Mouse (Mus musculus) megakaryocyte, adult 5-6 weeks (primary cell): ENCODE data around the gene Ahcyl2. TPM values are rescaled to one million over a fixed set of nuclear protein-coding genes. Genes with fewer than 3 reads are reported as not detected.

Source experiments
- ATAC-seq: 2 replicates; pipeline ENCODE4 v1.8.0; 2016; ENCODE audit warnings: mild to moderate bottlenecking, inconsistent platforms; ENCODE audit not compliant: poor library complexity, severe bottlenecking
- total RNA-seq, 2 experiments: library from RNA; stranded (forward) in 1 of 2; stranded (reverse) in 1 of 2; fragments of 153-499, 151-499 nt in 1 of 2; fragments of 221-1000, 200-1000 nt in 1 of 2; gene quantifications; 2 replicates each; pipeline versions ENCODE4 v1.2.3 to v1.2.4; 2015 to 2017

Ahcyl2 gene
- total RNA-seq, 2 experiments from 2014 or later = 34.2 to 82.7 TPM

DNA sequence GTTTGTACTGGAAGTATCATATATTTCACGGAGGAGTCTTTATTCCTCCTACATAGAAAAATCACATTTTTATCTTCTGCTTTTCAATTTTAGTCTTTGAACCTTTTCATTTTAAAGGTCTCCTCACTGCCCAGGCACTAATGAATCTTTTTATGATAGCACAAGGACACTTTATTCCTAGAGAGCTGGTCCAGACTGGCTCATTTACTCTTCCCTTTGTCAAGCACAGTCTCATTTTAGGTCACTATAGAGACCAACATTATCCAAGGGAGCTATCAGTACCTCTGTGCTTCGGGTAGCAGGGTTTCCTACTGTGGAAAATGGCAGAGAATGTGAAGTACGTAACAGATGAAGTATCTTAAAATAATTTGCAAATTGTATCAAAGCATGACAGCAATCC is 190.9 kb downstream of the Ahcyl2 start:
- ATAC-seq = no peak

DNA sequence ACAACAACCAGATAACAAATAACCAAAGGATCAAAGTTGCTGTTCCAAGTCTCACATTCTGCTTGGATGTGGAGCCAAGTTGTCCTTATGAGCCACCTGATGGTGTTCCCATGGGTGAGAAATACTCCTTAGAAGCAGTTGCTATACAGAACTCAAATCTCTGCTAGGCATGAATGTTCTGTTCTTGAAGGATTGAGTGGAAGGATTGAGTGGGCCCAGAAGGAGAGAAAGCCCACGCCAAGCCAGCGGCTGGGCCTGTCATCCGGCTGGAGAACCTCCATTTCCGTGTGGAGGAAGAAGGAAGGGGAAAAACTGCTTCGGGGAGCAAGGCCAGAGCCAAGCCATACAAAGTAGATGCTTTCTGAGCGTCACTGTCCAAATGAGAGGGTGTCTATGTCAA is 193.3 kb downstream of the Ahcyl2 start:
- ATAC-seq = no peak

Other genes with a start within 250 kb of the Ahcyl2 start
- 133 and 149 TPM in 2 replicates for gene Irf5, start 241.4 kb upstream of the Ahcyl2 start, total RNA-seq (2015)
- 231 and 243 TPM in 2 replicates for gene Irf5, start 241.4 kb upstream of the Ahcyl2 start, total RNA-seq (2017)
- gene Tnpo3, start 158.1 kb upstream of the Ahcyl2 start, total RNA-seq (2015) = 54.6 and 56.1 TPM in 2 replicates
- 49.7 and 50.3 TPM in 2 replicates for gene Tnpo3, start 158.1 kb upstream of the Ahcyl2 start, total RNA-seq (2017)
- gene Tspan33, start 73.8 kb upstream of the Ahcyl2 start, total RNA-seq (2015) = 1.5 and 3.7 TPM in 2 replicates
- 2.7 and 5.0 TPM in 2 replicates for gene Tspan33, start 73.8 kb upstream of the Ahcyl2 start, total RNA-seq (2017)
- gene Smo, start 32.5 kb upstream of the Ahcyl2 start, total RNA-seq (2015) = 2.6 and 4.3 TPM in 2 replicates
- gene Smo, start 32.5 kb upstream of the Ahcyl2 start, total RNA-seq (2017) = 2.3 and 2.5 TPM in 2 replicates
- 0.33 and 0.71 TPM in 2 replicates for gene Strip2, start 149.0 kb downstream of the Ahcyl2 start, total RNA-seq (2015)
- gene Strip2, start 149.0 kb downstream of the Ahcyl2 start, total RNA-seq (2017) = 1.3 and 1.6 TPM in 2 replicates